Comparison of ENCODE assay signal across 12 mouse cellular contexts in the genomic region with DNA sequence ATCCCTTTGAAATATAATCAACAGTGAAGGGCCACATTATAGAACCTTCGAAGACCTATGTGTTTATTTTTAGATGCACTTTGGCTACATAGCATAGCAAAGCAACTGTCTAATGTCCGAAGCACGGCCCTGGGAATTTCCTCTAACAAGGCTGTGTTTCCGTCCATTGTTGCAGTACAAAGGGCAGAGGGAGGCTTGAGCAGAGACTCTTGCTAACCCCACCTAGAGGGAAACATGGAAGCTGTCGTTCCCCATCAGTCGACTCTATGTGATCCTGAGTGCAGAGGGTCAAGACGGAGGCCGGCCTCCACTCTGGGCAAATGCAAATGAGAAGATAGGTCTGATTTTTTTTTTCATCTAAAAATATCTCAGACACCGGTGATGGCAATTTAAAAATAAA. TPM values are rescaled to one million over a fixed set of nuclear protein-coding genes. Genes with fewer than 3 reads are reported as not detected.
DNase-seq lines count a peak whose midpoint lies in the region; ATAC-seq lines count a peak whose summit lies in the region.
"Had no signal": no experiment of that assay in that cellular context is flagged by ENCODE, and none has a peak within 500 bp of the region (broad histone marks: within the 10 kb centered on the region; RNA-seq: fewer than 3 reads in every experiment).

No protein-coding gene starts in this region.

- H3K9ac ChIP-seq in heart, embryonic 15.5 days = no peak overlapping the region
- H3K9ac ChIP-seq: embryonic facial prominence, embryonic 13.5 days had no signal

- H3K4me3 ChIP-seq in heart, embryonic 15.5 days = no peak overlapping the region
- H3K4me3 ChIP-seq: embryonic facial prominence, embryonic 13.5 days; myocyte had no signal

- H3K27me3 ChIP-seq in heart, embryonic 15.5 days = no peaks in the 10 kb centered on the region; the same call in 1 of the 2 replicates
- H3K27me3 ChIP-seq: embryonic facial prominence, embryonic 13.5 days had no signal

- H3K9me3 ChIP-seq in heart, embryonic 15.5 days (replicated peaks) = no peaks in the 10 kb centered on the region
- H3K9me3 ChIP-seq: embryonic facial prominence, embryonic 13.5 days had no signal

- no peaks in the 10 kb centered on the region for H3K36me3 ChIP-seq in heart, embryonic 15.5 days
- H3K36me3 ChIP-seq: embryonic facial prominence, embryonic 13.5 days had no signal

- 0 out of 2 replicates have a peak overlapping the region, but pooled peaks have one; percentile 1 for H3K4me2 ChIP-seq in heart, embryonic 15.5 days
- H3K4me2 ChIP-seq: embryonic facial prominence, embryonic 13.5 days had no signal

- ATAC-seq in heart, embryonic 15.5 days (replicated peaks; ENCODE audit: insufficient number of reproducible peaks, insufficient read depth, low FRiP score, low read depth) = 0 out of 2 replicates have a peak, but pooled peaks have one; percentile 18

- DNase-seq in embryo, embryonic 10 days (ENCODE audit: low spot score) = peak; percentile 16
- DNase-seq in embryo, embryonic 9.5 days (ENCODE audit: extremely low spot score) = no peak
- DNase-seq in R1 (ENCODE audit: low read depth, low spot score) (peak; percentile 4), adipocyte (ENCODE audit: low spot score) (no peak)
- DNase-seq in kidney, postnatal 4 days = peak; percentile 38 to 43
- DNase-seq in right cerebral cortex, postnatal 36 days (ENCODE audit: low spot score in 2 of 2) = no peak
- no peak for DNase-seq in left cerebral cortex, postnatal 36 days (ENCODE audit: low spot score in 2 of 2)
- DNase-seq: right cerebral cortex, adult 18-20 months had no signal

- intact Hi-C loops in left cerebral cortex, postnatal 36 days (cut with DNase I) = no loop called here

- 22% methylated on average over 9 of the region's 9 CpGs for WGBS in heart, embryonic 15.5 days

- H3K4me1 ChIP-seq in heart, embryonic 15.5 days (replicated peaks) = peaks cover 18% of the 10 kb centered on the region
- H3K4me1 ChIP-seq: embryonic facial prominence, embryonic 13.5 days had no signal

- H3K27ac ChIP-seq in heart, embryonic 15.5 days = 0 out of 2 replicates have a peak overlapping the region, but pooled peaks have one; percentile 8
- H3K27ac ChIP-seq: embryonic facial prominence, embryonic 13.5 days; macrophage had no signal

RNA-seq across cellular contexts. Expression of a gene that starts 6.2 kb away (rescaled TPM):
- 20.5 and 21.3 TPM in 2 replicates for polyA plus RNA-seq in heart, embryonic 15.5 days (2015; fragmentation: Nextera tagmentation; extraction: Ambion mirVana)
- 10 to 100 TPM; 26.4 to 30.3 TPM for total RNA-seq in left cerebral cortex, postnatal 36 days (2021)

Comparison
In these comparisons a context has a peak if more than half of its experiments do, and no peak if none do; other contexts are left out.
1. DNase-seq: peak in embryo, embryonic 10 days (single experiment), R1 (single experiment) and kidney, postnatal 4 days (2 of 2); none in embryo, embryonic 9.5 days (single experiment), right cerebral cortex, postnatal 36 days (0 of 2), adipocyte (single experiment) and left cerebral cortex, postnatal 36 days (0 of 2).